7 mouse cellular contexts compared by ENCODE assay signal in genomic region chr17:7169627-7170303, GRCm38 (mm10). TPM values are rescaled to one million over a fixed set of nuclear protein-coding genes. Genes with fewer than 3 reads are reported as not detected.
DNase-seq lines count a peak whose midpoint lies in the region; ATAC-seq lines count a peak whose summit lies in the region.

TSS of gene Rps6ka2 (plus strand) at chr17:7170115.

- H3K9ac ChIP-seq in embryonic facial prominence, embryonic 12.5 days, result peak within 1 kb of the TSS; percentile 83
- peak within 1 kb of the TSS; percentile 85 for H3K9ac ChIP-seq in limb, embryonic 11.5 days (ENCODE audit: low read length)
- H3K9ac ChIP-seq in midbrain, embryonic 14.5 days (replicated peaks; ENCODE audit: low read length), result peak within 1 kb of the TSS; percentile 59

- H3K4me1 ChIP-seq in embryonic facial prominence, embryonic 12.5 days, result peaks cover 29% of the 10 kb centered on the region
- peaks cover 7% of the 10 kb centered on the region; the same call in 1 of the 2 replicates for H3K4me1 ChIP-seq in limb, embryonic 11.5 days (ENCODE audit: control insufficient read depth, insufficient read depth, low read length)
- H3K4me1 ChIP-seq in midbrain, embryonic 14.5 days (ENCODE audit: control insufficient read depth, insufficient read depth, low read length), result peaks cover 19% of the 10 kb centered on the region

- no peaks in the 10 kb centered on the region for H3K27me3 ChIP-seq in embryonic facial prominence, embryonic 12.5 days
- no peaks in the 10 kb centered on the region for H3K27me3 ChIP-seq in limb, embryonic 11.5 days (ENCODE audit: control insufficient read depth, insufficient read depth, low read length)
- no peaks in the 10 kb centered on the region for H3K27me3 ChIP-seq in midbrain, embryonic 14.5 days (ENCODE audit: control insufficient read depth, insufficient read depth, low read length)

- no peaks in the 10 kb centered on the region for H3K36me3 ChIP-seq in embryonic facial prominence, embryonic 12.5 days
- no peaks in the 10 kb centered on the region for H3K36me3 ChIP-seq in limb, embryonic 11.5 days (ENCODE audit: control insufficient read depth, insufficient read depth, low read length)
- no peaks in the 10 kb centered on the region for H3K36me3 ChIP-seq in midbrain, embryonic 14.5 days (ENCODE audit: control insufficient read depth, insufficient read depth, low read length)

- H3K4me2 ChIP-seq in embryonic facial prominence, embryonic 12.5 days (replicated peaks), result peak within 1 kb of the TSS; percentile 80
- peak within 1 kb of the TSS; percentile 65 for H3K4me2 ChIP-seq in limb, embryonic 11.5 days (ENCODE audit: low read depth, severe bottlenecking)
- H3K4me2 ChIP-seq in midbrain, embryonic 14.5 days (ENCODE audit: low read length), result peak within 1 kb of the TSS; percentile 85

- peak within 1 kb of the TSS; percentile 74 for H3K4me3 ChIP-seq in embryonic facial prominence, embryonic 12.5 days
- H3K4me3 ChIP-seq in limb, embryonic 11.5 days (ENCODE audit: low read depth, low read length), result peak within 1 kb of the TSS; percentile 65
- H3K4me3 ChIP-seq in midbrain, embryonic 14.5 days (replicated peaks; ENCODE audit: low read depth, low read length), result peak within 1 kb of the TSS; percentile 67

- H3K9me3 ChIP-seq in embryonic facial prominence, embryonic 12.5 days, result no peaks in the 10 kb centered on the region
- H3K9me3 ChIP-seq in limb, embryonic 11.5 days (ENCODE audit: control insufficient read depth, low read length), result no peaks in the 10 kb centered on the region
- H3K9me3 ChIP-seq in midbrain, embryonic 14.5 days (ENCODE audit: control insufficient read depth, low read length), result no peaks in the 10 kb centered on the region

- under 1% methylated on average over 55 of the region's 56 CpGs for WGBS in embryonic facial prominence, embryonic 12.5 days
- WGBS in limb, embryonic 11.5 days, result under 1% methylated on average over 44 of the region's 56 CpGs
- 0% methylated on average over 56 of the region's 56 CpGs for WGBS in midbrain, embryonic 14.5 days

- ATAC-seq in embryonic facial prominence, embryonic 12.5 days (ENCODE audit: insufficient number of reproducible peaks, insufficient read depth, low FRiP score, low TSS enrichment), result peak; percentile 99
- peak; percentile 100 for ATAC-seq in limb, embryonic 11.5 days (ENCODE audit: insufficient number of reproducible peaks, low FRiP score, low TSS enrichment, low read depth)
- peak; percentile 99 for ATAC-seq in midbrain, embryonic 14.5 days (ENCODE audit: low FRiP score, low TSS enrichment)

- peak; percentile 97 for DNase-seq in adrenal gland, postnatal 25 days
- DNase-seq in heart, adult 11 months, result peak; percentile 100
- DNase-seq in kidney, adult 18-20 months, result peak; percentile 96
- peak; percentile 96 for DNase-seq in limb, embryonic 11.5 days (ENCODE audit: low spot score)
- peak; percentile 98 for DNase-seq in midbrain, embryonic 14.5 days
- peak; percentile 92 to 93 for DNase-seq in spleen, adult 18-20 months

- H3K27ac ChIP-seq in embryonic facial prominence, embryonic 12.5 days, result peak within 1 kb of the TSS; percentile 88
- peak within 1 kb of the TSS; percentile 72 for H3K27ac ChIP-seq in limb, embryonic 11.5 days (replicated peaks; ENCODE audit: low read depth, low read length)
- peak within 1 kb of the TSS; percentile 93 for H3K27ac ChIP-seq in midbrain, embryonic 14.5 days (replicated peaks; ENCODE audit: low read depth, low read length)

RNA-seq across cellular contexts. Expression of gene Rps6ka2, which starts in this region (rescaled TPM):
- 11.4 and 15.3 TPM in 2 replicates for total RNA-seq in adrenal gland, postnatal 25 days (2021)
- polyA plus RNA-seq in embryonic facial prominence, embryonic 12.5 days (2016; fragmentation: Nextera tagmentation; extraction: Ambion mirVana), result 24.6 and 24.8 TPM in 2 replicates
- polyA plus RNA-seq in limb, embryonic 11.5 days (2014; fragmentation: Nextera tagmentation; extraction: Ambion mirVana), result 20.1 and 24.2 TPM in 2 replicates
- polyA plus RNA-seq in midbrain, embryonic 14.5 days (2014; fragmentation: Nextera tagmentation; extraction: Ambion mirVana), result 17.3 and 22.7 TPM in 2 replicates

Comparison
In these comparisons a context has a peak if more than half of its experiments do, and no peak if none do; other contexts are left out.
1. Peak in every context shown above with its lines: DNase-seq, ATAC-seq, H3K4me3 ChIP-seq and H3K27ac ChIP-seq.